Mouse (Mus musculus) monocyte, adult 5-6 weeks (primary cell): ENCODE data around the gene Nfasc. TPM values are rescaled to one million over a fixed set of nuclear protein-coding genes. Genes with fewer than 3 reads are reported as not detected.

Experiments
- ATAC-seq: fragments of 153-309, 156-312 bp; replicated peaks from 2 replicates; pipeline ENCODE4 v1.8.0; 2017; ENCODE audit warnings: mild to moderate bottlenecking; ENCODE audit not compliant: low TSS enrichment, insufficient number of reproducible peaks, severe bottlenecking, poor library complexity, low FRiP score
- total RNA-seq: library from RNA; stranded (forward); fragments of 200-1000, 200-491, 200-594 nt; gene quantifications from 3 replicates; pipeline ENCODE4 v1.2.3, GENCODE M21; 2017

Nfasc gene
- total RNA-seq, 1 experiment from 2014 or later, result not detected

GRCm38 (mm10) chr1:132565766-132566165, 175.8 kb downstream of the Nfasc start:
- ATAC-seq, result no peak

GRCm38 (mm10) chr1:132564946-132565345, 176.7 kb downstream of the Nfasc start:
- ATAC-seq, result no peak

- no peak for ATAC-seq
These were observed 179.2 kb downstream of the Nfasc start for GRCm38 (mm10) chr1:132562337-132562795.

GRCm38 (mm10) chr1:132560907-132561700, 180.5 kb downstream of the Nfasc start:
- ATAC-seq, result no peak

DNA sequence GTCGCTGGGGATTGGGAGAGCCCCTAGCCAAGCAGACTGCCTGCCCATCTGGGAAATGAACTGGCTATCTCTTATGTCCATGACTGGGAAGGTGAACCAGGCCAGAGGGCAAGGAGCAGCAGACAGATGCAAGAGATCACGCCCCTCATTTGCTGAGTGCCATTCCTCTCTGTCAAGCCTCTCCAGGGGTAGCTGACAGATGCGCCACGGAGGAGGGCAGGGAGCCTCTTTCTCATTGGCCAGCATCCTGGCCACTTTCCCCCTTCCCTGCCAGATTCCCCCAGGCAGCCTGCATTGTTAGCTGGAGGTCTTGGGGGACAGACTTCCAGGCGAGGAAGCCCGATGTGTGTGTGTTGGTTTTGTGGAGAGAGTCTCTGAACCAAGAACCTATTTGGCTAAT, 182.6 kb downstream of the Nfasc start:
- ATAC-seq, result no peak

- ATAC-seq, result no peak
These were observed 183.5 kb downstream of the Nfasc start for GRCm38 (mm10) chr1:132557901-132558631.

- ATAC-seq, result no peak
These were observed 197.8 kb downstream of the Nfasc start for GRCm38 (mm10) chr1:132543789-132544188.

DNA sequence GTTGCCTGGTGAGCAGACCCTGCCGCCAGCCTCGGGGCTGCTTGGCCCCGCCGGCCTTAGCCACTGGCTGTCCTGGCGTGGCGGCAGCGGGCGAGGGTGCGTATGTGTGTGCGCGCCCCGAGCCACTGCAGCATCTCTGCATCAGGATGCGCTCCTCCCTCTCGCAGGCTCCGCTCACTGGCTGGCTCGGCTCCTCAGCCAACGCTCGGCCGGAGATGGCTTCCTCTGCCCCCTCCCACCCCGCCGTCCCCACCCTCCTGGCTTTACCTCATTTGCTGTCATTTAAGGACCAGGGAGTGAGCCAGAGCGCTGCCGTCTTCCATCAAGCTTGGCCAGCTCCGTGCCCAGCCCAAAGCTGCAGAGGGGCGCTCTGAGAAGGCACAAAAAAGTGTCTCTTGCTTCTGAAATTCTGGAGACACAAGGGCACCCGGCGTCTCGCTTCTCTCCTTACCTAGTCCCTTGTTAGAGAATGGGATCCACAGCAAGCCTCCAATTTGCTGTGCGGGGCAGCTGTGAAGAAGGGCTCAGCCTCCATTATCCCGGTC, 198.8 kb downstream of the Nfasc start, which contains the start of gene Cntn2:
Gene Cntn2, minus strand, starts transcription at position 495 of the 545 bp plus-strand sequence.
- ATAC-seq, result no peak

DNA sequence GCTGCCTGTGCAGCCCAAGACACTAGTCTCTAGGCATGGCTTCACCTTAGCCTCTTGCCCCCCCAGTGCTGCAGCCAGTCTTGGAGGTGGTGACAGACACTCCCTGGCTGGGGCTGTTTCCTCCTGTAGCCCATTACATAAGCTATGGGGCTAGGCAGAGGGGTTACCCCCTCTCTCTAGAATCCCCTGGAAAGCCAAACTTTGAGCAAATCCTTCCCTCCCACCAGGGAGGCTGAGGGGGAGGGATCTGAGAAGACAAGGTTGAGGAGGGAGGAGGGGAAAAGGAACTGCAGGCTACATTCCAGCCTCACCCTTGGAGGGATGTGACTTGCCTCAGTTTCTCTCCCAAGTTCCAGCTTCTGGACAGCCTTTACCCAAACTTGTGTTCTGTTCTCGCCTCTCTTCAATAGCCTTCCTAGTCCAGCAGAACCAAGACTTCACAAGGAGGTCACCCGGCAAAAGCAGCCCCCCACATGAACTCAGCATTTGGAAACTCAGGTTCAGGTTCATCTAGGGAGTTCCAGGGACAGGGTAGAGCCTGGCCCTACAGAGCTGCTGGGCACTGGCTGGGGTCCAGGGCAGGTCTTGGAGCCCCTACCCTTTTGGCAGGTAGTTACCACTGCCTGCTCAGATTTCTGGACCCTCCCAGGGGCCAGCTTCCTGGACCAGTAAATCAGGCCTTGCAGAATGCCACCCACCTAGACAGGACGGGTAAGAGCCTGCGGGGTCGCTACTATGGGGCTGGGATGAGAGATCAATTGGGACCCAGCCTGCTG, 199.6 kb downstream of the Nfasc start:
- ATAC-seq, result no peak

GRCm38 (mm10) chr1:132541171-132541823, 200.3 kb downstream of the Nfasc start:
- no peak for ATAC-seq

DNA sequence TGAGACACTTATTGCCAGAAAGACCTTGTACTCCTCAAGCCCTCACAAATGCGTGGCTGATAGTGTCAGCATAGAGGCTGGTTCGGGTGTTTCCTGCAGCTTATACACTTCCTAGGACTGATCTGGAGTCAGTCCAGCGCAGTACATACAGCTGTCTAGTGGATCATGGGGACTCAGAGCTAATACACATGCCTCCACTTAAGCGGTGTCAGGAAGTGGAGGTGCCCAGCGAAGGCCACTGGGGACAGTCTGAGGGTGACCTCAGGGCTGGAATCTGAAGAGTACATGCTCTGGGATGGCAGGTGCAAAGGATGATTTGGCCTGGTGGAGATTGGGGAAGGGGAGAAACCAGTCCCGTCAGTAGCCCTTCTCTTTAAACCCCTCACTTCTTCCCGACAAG, 200.9 kb downstream of the Nfasc start:
- no peak for ATAC-seq

- ATAC-seq, result no peak
These were observed 203.9 kb downstream of the Nfasc start for GRCm38 (mm10) chr1:132537736-132538135.

- ATAC-seq, result no peak
These were observed 205.2 kb downstream of the Nfasc start for GRCm38 (mm10) chr1:132536416-132536815.

DNA sequence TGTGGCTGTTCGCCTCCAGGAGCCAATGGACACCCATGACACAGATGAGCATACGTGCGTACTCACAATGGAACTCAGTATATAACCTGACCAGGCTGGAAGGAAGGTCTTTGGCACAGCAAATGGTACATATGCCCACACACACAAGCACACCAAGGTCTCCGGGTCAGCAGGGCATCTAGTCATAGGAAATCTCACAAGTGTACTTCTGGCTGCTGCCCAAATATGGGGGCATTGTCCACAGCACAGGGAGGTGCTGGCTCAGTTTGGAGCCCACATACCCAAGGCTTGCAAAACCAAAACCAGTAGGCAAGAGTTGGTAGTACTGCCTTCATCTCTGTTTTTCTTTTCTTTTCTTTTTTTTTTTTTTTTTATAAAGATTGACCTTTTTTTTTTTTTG, 206.1 kb downstream of the Nfasc start:
- no peak for ATAC-seq

DNA sequence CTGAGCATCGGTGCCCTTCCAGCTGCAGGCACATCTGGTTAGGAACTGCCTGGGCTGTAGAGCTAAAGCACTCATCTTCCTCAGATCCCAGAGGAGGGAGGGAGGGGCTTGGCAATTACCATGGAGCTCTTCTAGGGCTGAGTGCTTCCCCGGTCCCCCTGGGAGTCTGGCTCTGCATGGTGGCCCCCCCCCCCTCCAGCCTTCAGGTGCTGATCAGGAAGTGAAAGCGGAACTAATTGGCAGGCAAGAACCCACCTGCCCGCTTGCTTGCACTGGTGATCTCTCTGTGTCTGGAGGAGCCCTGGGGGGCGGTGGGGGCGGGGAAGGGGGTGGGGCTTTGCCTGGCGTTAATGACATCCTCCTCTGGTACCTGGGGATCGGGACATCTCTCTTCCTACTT, 207.8 kb downstream of the Nfasc start:
- ATAC-seq, result no peak

- no peak for ATAC-seq
These were observed 209.1 kb downstream of the Nfasc start for GRCm38 (mm10) chr1:132532521-132532920.

- ATAC-seq, result no peak
These were observed 210.9 kb downstream of the Nfasc start for GRCm38 (mm10) chr1:132530631-132531191.

- no peak for ATAC-seq
These were observed 212.8 kb downstream of the Nfasc start for GRCm38 (mm10) chr1:132528647-132529334.
